28 mouse cellular contexts compared by ENCODE assay signal in the genomic region with DNA sequence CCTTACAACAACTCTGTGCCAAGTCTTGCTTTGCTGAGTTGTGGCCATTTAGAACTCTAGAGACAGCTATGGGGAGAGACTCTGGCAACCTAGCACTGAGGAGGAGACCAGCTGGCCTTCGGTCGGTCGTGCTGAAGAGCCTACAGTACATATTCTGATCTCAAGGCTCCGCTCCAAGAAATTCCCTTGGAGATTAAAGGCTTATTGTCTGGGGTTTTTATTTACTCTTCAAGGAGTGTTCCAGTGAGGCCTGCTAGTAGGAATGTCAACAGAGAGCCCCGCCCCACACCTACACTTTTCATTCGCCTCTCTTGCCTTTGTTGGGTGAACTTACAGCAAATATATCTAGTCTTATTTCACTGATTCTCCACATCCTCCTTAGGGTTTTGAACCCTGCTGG. TPM values are rescaled to one million over a fixed set of nuclear protein-coding genes. Genes with fewer than 3 reads are reported as not detected.
DNase-seq lines count a peak whose midpoint lies in the region; ATAC-seq lines count a peak whose summit lies in the region.
"Had no signal": no experiment of that assay in that cellular context is flagged by ENCODE, and none has a peak within 500 bp of the region (broad histone marks: within the 10 kb centered on the region; RNA-seq: fewer than 3 reads in every experiment).

No protein-coding gene starts in this region.

- no peaks in the 10 kb centered on the region for H3K36me3 ChIP-seq in lung, embryonic 16.5 days (ENCODE audit: control insufficient read depth, insufficient read depth, low read length)
- H3K36me3 ChIP-seq in limb, embryonic 10.5 days = no peaks in the 10 kb centered on the region
- no peaks in the 10 kb centered on the region for H3K36me3 ChIP-seq in midbrain, embryonic 11.5 days (ENCODE audit: control insufficient read depth, insufficient read depth, low read length)
- H3K36me3 ChIP-seq: embryonic facial prominence, embryonic 12.5 days; heart, embryonic 15.5 days; hindbrain, embryonic 13.5 days; limb, embryonic 13.5 days; liver, embryonic 13.5 days had no signal

- no peaks in the 10 kb centered on the region; the same call in 1 of the 2 replicates for H3K27me3 ChIP-seq in lung, embryonic 16.5 days (ENCODE audit: control insufficient read depth, insufficient read depth, low read depth, low read length)
- peaks cover 15% of the 10 kb centered on the region for H3K27me3 ChIP-seq in limb, embryonic 10.5 days (ENCODE audit: low read depth, poor library complexity, severe bottlenecking)
- no peaks in the 10 kb centered on the region for H3K27me3 ChIP-seq in midbrain, embryonic 11.5 days (ENCODE audit: control insufficient read depth, insufficient read depth, low read length)

- H3K9ac ChIP-seq in lung, embryonic 16.5 days (ENCODE audit: low read length) = no peak overlapping the region
- no peak overlapping the region for H3K9ac ChIP-seq in midbrain, embryonic 11.5 days (ENCODE audit: low read length)
- H3K9ac ChIP-seq: embryonic facial prominence, embryonic 12.5 days; heart, embryonic 15.5 days; hindbrain, embryonic 13.5 days; limb, embryonic 13.5 days; liver, embryonic 13.5 days had no signal

- H3K4me2 ChIP-seq in lung, embryonic 16.5 days (ENCODE audit: low read depth, low read length) = no peak overlapping the region
- H3K4me2 ChIP-seq in midbrain, embryonic 11.5 days = no peak overlapping the region
- H3K4me2 ChIP-seq: embryonic facial prominence, embryonic 12.5 days; heart, embryonic 15.5 days; hindbrain, embryonic 13.5 days; limb, embryonic 13.5 days; liver, embryonic 13.5 days had no signal

- ATAC-seq in lung, embryonic 16.5 days (ENCODE audit: low read depth) = peak; percentile 70
- no peak for ATAC-seq in midbrain, embryonic 11.5 days (ENCODE audit: low FRiP score)
- no peak for ATAC-seq in erythroblast, adult 5-6 weeks (replicated peaks; ENCODE audit: low FRiP score, poor library complexity, severe bottlenecking)
- ATAC-seq: CD4-positive, CD25-positive, alpha-beta regulatory T cell, adult 4 months; forebrain, embryonic 16.5 days had no signal

- no peaks in the 10 kb centered on the region for H3K4me1 ChIP-seq in lung, embryonic 16.5 days (replicated peaks; ENCODE audit: control insufficient read depth, insufficient read depth, low read length)
- H3K4me1 ChIP-seq in limb, embryonic 10.5 days = no peaks in the 10 kb centered on the region
- no peaks in the 10 kb centered on the region for H3K4me1 ChIP-seq in midbrain, embryonic 11.5 days (ENCODE audit: control insufficient read depth, insufficient read depth, low read length)
- H3K4me1 ChIP-seq: embryonic facial prominence, embryonic 12.5 days; heart, embryonic 15.5 days; hindbrain, embryonic 13.5 days; limb, embryonic 13.5 days; liver, embryonic 13.5 days had no signal

- H3K27ac ChIP-seq in lung, embryonic 16.5 days (ENCODE audit: low read length) = no peak overlapping the region
- no peak overlapping the region for H3K27ac ChIP-seq in limb, embryonic 10.5 days
- no peak overlapping the region for H3K27ac ChIP-seq in midbrain, embryonic 11.5 days (ENCODE audit: low read depth, low read length)
- H3K27ac ChIP-seq: embryonic facial prominence, embryonic 12.5 days; heart, embryonic 15.5 days; hindbrain, embryonic 13.5 days; limb, embryonic 13.5 days; liver, embryonic 13.5 days; macrophage had no signal

- 32% methylated on average over 6 of the region's 6 CpGs for WGBS in lung, embryonic 16.5 days
- 66% methylated on average over 6 of the region's 6 CpGs for WGBS in limb, embryonic 10.5 days
- 37% methylated on average over 6 of the region's 6 CpGs for WGBS in midbrain, embryonic 11.5 days

- 0 out of 2 replicates have a peak, but pooled peaks cover 3% of the 10 kb centered on the region for H3K9me3 ChIP-seq in lung, embryonic 16.5 days (ENCODE audit: control insufficient read depth, low read length)
- no peaks in the 10 kb centered on the region for H3K9me3 ChIP-seq in limb, embryonic 10.5 days (replicated peaks)
- H3K9me3 ChIP-seq in midbrain, embryonic 11.5 days (ENCODE audit: control insufficient read depth, low read length) = no peaks in the 10 kb centered on the region
- H3K9me3 ChIP-seq: embryonic facial prominence, embryonic 12.5 days; heart, embryonic 15.5 days; hindbrain, embryonic 13.5 days; liver, embryonic 13.5 days had no signal

- no peak overlapping the region for H3K4me3 ChIP-seq in lung, embryonic 16.5 days (ENCODE audit: low read length)
- H3K4me3 ChIP-seq in limb, embryonic 10.5 days = no peak overlapping the region
- H3K4me3 ChIP-seq in midbrain, embryonic 11.5 days (ENCODE audit: low read depth, low read length) = no peak overlapping the region
- H3K4me3 ChIP-seq: embryonic facial prominence, embryonic 12.5 days; heart, embryonic 15.5 days; hindbrain, embryonic 13.5 days; limb, embryonic 13.5 days; liver, embryonic 13.5 days had no signal

- peak; percentile 46 for DNase-seq in urinary bladder, postnatal 14 days (ENCODE audit: low spot score)
- no peak for DNase-seq in urinary bladder, postnatal 25 days (ENCODE audit: low spot score)
- DNase-seq in lung, postnatal 4 days = peak; percentile 17 to 64
- no peak for DNase-seq in limb, embryonic 10.5 days (ENCODE audit: low spot score)
- DNase-seq in MN1 (ENCODE audit: low spot score) = no peak
- no peak for DNase-seq in midbrain, embryonic 11.5 days (ENCODE audit: low spot score, missing footprints)
- DNase-seq: adrenal gland, adult 8-10 months; cerebellum, adult 18-20 months; cerebellum, postnatal 14 days; gastrocnemius, postnatal 25 days; heart, postnatal 36 days; kidney, adult 9 months; kidney, postnatal 25 days; layer of hippocampus, postnatal 36 days; liver, embryonic 13.5 days; right cerebral cortex, adult 18-20 months; right cerebral cortex, postnatal 4 days had no signal

RNA-seq across cellular contexts. Expression of a gene that starts 18.7 kb away (rescaled TPM):
- 0.60 and 1.4 TPM in 2 replicates for polyA plus RNA-seq in lung, embryonic 16.5 days (2015; fragmentation: Nextera tagmentation; extraction: Ambion mirVana)
- polyA plus RNA-seq in limb, embryonic 10.5 days (2016; fragmentation: Nextera tagmentation; extraction: Ambion mirVana) = not detected in 2 replicates
- polyA plus RNA-seq in midbrain, embryonic 11.5 days (2014; fragmentation: Nextera tagmentation; extraction: Ambion mirVana) = not detected in 2 replicates
- not detected in 2 replicates for total RNA-seq in erythroblast, adult 5-6 weeks (2015; ENCODE audit: low replicate concordance)
- not detected in 2 replicates for total RNA-seq in erythroblast, adult 5-6 weeks (2017; ENCODE audit: low replicate concordance)
- total RNA-seq: gastrocnemius, postnatal 25 days; midbrain, postnatal 0 days had no signal
- polyA plus RNA-seq: CD4-positive, CD25-positive, alpha-beta regulatory T cell, adult 4 months; embryonic facial prominence, embryonic 12.5 days; forebrain, embryonic 16.5 days; heart, embryonic 15.5 days; hindbrain, embryonic 13.5 days; limb, embryonic 13.5 days; macrophage; midbrain, postnatal 0 days; neural tube, embryonic 14.5 days had no signal

Comparison
In these comparisons a context has a peak if more than half of its experiments do, and no peak if none do; other contexts are left out.
1. DNase-seq: peak in urinary bladder, postnatal 14 days (single experiment) and lung, postnatal 4 days (2 of 2); none in urinary bladder, postnatal 25 days (single experiment), limb, embryonic 10.5 days (single experiment), MN1 (single experiment) and midbrain, embryonic 11.5 days (single experiment).